Mouse (Mus musculus) cortical plate, adult 2 months (tissue): ENCODE measurements around the gene Map7.

Experiments used
- CTCF ChIP-seq: fragments of 200-500 bp; IDR thresholded peaks from 2 replicates; pipeline ENCODE4 v1.5.1; 2011; ENCODE audit warnings: mild to moderate bottlenecking, control low read depth, low read length; ENCODE audit not compliant: insufficient read depth; ENCODE audit errors: extremely low read depth
- POLR2A ChIP-seq: fragments of 200-500 bp; IDR thresholded peaks from 2 replicates; pipeline ENCODE4 v1.6.1; 2011; ENCODE audit warnings: mild to moderate bottlenecking, low read length, control low read depth; ENCODE audit not compliant: insufficient read depth; ENCODE audit errors: extremely low read depth

- no peak for TF ChIP-seq POLR2A
- no peak for TF ChIP-seq CTCF
Measured at GRCm38 (mm10) chr10:20119504-20120425, 28.5 kb upstream of the Map7 start.
